Mouse (Mus musculus) neural tube, embryonic 15.5 days (tissue): ENCODE measurements around the gene Ice2. TPM values are rescaled to one million over a fixed set of nuclear protein-coding genes. Genes with fewer than 3 reads are reported as not detected.

Experiments
- ATAC-seq: fragments of 200-750 bp; cut with Nextera tagmentation; 2 replicates; pipeline ENCODE4 v1.8.0; 2017; ENCODE audit warnings: mild to moderate bottlenecking, moderate TSS enrichment, moderate library complexity; ENCODE audit not compliant: low FRiP score
- H3K27ac ChIP-seq: fragments of 300-500 bp; sonication (generic); replicated peaks from 2 replicates; pipeline ENCODE4 v1.5.1; 2015; ENCODE audit warnings: mild to moderate bottlenecking, inconsistent platforms
- H3K27me3 ChIP-seq: fragments of 300-500 bp; sonication (generic); replicated peaks from 2 replicates; pipeline ENCODE4 v1.6.1; 2015; ENCODE audit warnings: inconsistent platforms
- H3K36me3 ChIP-seq: fragments of 300-500 bp; sonication (generic); 2 replicates; pipeline ENCODE4 v1.6.1; 2015; ENCODE audit warnings: inconsistent platforms
- H3K4me1 ChIP-seq: fragments of 300-500 bp; sonication (generic); 2 replicates; pipeline ENCODE4 v1.6.1; 2015; ENCODE audit warnings: inconsistent platforms
- H3K4me2 ChIP-seq: fragments of 300-500 bp; sonication (generic); 2 replicates; pipeline ENCODE4 v1.6.1; 2015; ENCODE audit warnings: inconsistent platforms, mild to moderate bottlenecking, moderate library complexity
- H3K4me3 ChIP-seq: fragments of 300-500 bp; sonication (generic); replicated peaks from 2 replicates; pipeline ENCODE4 v1.5.1; 2015; ENCODE audit warnings: mild to moderate bottlenecking, inconsistent platforms
- H3K9ac ChIP-seq: fragments of 300-500 bp; sonication (generic); replicated peaks from 2 replicates; pipeline ENCODE4 v1.6.1; 2015; ENCODE audit warnings: mild to moderate bottlenecking, inconsistent platforms
- H3K9me3 ChIP-seq: fragments of 300-500 bp; sonication (generic); replicated peaks from 2 replicates; pipeline ENCODE4 v1.6.1; 2016; ENCODE audit warnings: inconsistent platforms
- WGBS: fragments of 180-500 bp; shearing (Covaris S2); methylation state at CpG from one replicate; pipeline ENCODE4 v1.1.7; 2015; ENCODE audit warnings: mixed read lengths; 5-methylcytosine and 5-hydroxymethylcytosine counted together
- polyA plus RNA-seq: library from polyadenylated mRNA; unstranded; fragments of >200 nt; fragmentation: Nextera tagmentation; extraction: Ambion mirVana; gene quantifications from 2 replicates; pipeline ENCODE4 v1.2.1, GENCODE M21; 2015

Gene Ice2
- polyA plus RNA-seq, 1 experiment from 2014 or later = 10.1 TPM

- Histone ChIP-seq H3K36me3 (no peaks in the 10 kb centered on the region), H3K9ac (no peak overlapping the region), H3K4me1 (peaks cover 20% of the 10 kb centered on the region), H3K4me3 (no peak overlapping the region), H3K27ac (no peak overlapping the region), H3K27me3 (no peaks in the 10 kb centered on the region), H3K4me2 (no peak overlapping the region), H3K9me3 (no peaks in the 10 kb centered on the region)
- no peak for ATAC-seq
- WGBS = 57% methylated on average over 6 of the region's 6 CpGs
Measured at GRCm38 (mm10) chr9:69464109-69464756, 66.5 kb downstream of the Ice2 start.

- WGBS = 74% methylated on average over 4 of the region's 4 CpGs
- no peak overlapping the region for H3K4me2 ChIP-seq
- H3K9ac ChIP-seq = no peak overlapping the region
- H3K9me3 ChIP-seq = no peaks in the 10 kb centered on the region
- H3K36me3 ChIP-seq = no peaks in the 10 kb centered on the region
- ATAC-seq = no peak
- H3K4me3 ChIP-seq = no peak overlapping the region
- no peak overlapping the region for H3K27ac ChIP-seq
- H3K27me3 ChIP-seq = no peaks in the 10 kb centered on the region
- H3K4me1 ChIP-seq = peaks cover 34% of the 10 kb centered on the region
Measured at GRCm38 (mm10) chr9:69466098-69466497, 68.4 kb downstream of the Ice2 start.

- H3K27me3 ChIP-seq = no peaks in the 10 kb centered on the region
- no peak for ATAC-seq
- no peaks in the 10 kb centered on the region for H3K9me3 ChIP-seq
- 0 out of 2 replicates have a peak overlapping the region, but pooled peaks have one; percentile 2 for H3K27ac ChIP-seq
- no peak overlapping the region for H3K9ac ChIP-seq
- no peak overlapping the region for H3K4me2 ChIP-seq
- peaks cover 38% of the 10 kb centered on the region for H3K4me1 ChIP-seq
- H3K36me3 ChIP-seq = no peaks in the 10 kb centered on the region
- WGBS = 68% methylated on average over 10 of the region's 10 CpGs
- H3K4me3 ChIP-seq = no peak overlapping the region
Measured at GRCm38 (mm10) chr9:69467310-69467939, 69.7 kb downstream of the Ice2 start.

- 12% methylated on average over 9 of the region's 9 CpGs for WGBS
- Histone ChIP-seq H3K27me3 (no peaks in the 10 kb centered on the region), H3K27ac (no peak overlapping the region), H3K9ac (no peak overlapping the region), H3K4me1 (peaks cover 39% of the 10 kb centered on the region), H3K9me3 (no peaks in the 10 kb centered on the region), H3K4me3 (no peak overlapping the region), H3K36me3 (no peaks in the 10 kb centered on the region), H3K4me2 (peak overlapping the region; percentile 22; the same call in 1 of the 2 replicates)
- no peak for ATAC-seq
Measured at GRCm38 (mm10) chr9:69468991-69469390, 71.3 kb downstream of the Ice2 start.

- no peak overlapping the region for H3K4me3 ChIP-seq
- 0 out of 2 replicates have a peak overlapping the region, but pooled peaks have one; percentile 37 for H3K27ac ChIP-seq
- no peak overlapping the region for H3K4me2 ChIP-seq
- no peak for ATAC-seq
- H3K36me3 ChIP-seq = no peaks in the 10 kb centered on the region
- peaks cover 33% of the 10 kb centered on the region for H3K4me1 ChIP-seq
- H3K9ac ChIP-seq = no peak overlapping the region
- WGBS = 66% methylated on average over 5 of the region's 5 CpGs
- no peaks in the 10 kb centered on the region for H3K27me3 ChIP-seq
- H3K9me3 ChIP-seq = no peaks in the 10 kb centered on the region
Measured at GRCm38 (mm10) chr9:69470362-69470761, 72.7 kb downstream of the Ice2 start.

GRCm38 (mm10) chr9:69470921-69471320 lies 73.2 kb downstream of the Ice2 start:
- Histone ChIP-seq H3K4me1 (peaks cover 33% of the 10 kb centered on the region), H3K27me3 (no peaks in the 10 kb centered on the region), H3K4me2 (no peak overlapping the region), H3K4me3 (no peak overlapping the region), H3K9me3 (no peaks in the 10 kb centered on the region), H3K9ac (no peak overlapping the region), H3K36me3 (no peaks in the 10 kb centered on the region), H3K27ac (peak overlapping the region; percentile 37; the same call in 1 of the 2 replicates)
- 34% methylated on average over 6 of the region's 6 CpGs for WGBS
- no peak for ATAC-seq

- Histone ChIP-seq H3K27me3 (no peaks in the 10 kb centered on the region), H3K36me3 (no peaks in the 10 kb centered on the region), H3K4me3 (no peak overlapping the region), H3K4me2 (no peak overlapping the region), H3K4me1 (peaks cover 44% of the 10 kb centered on the region), H3K27ac (peak overlapping the region; percentile 43; the same call in 1 of the 2 replicates), H3K9me3 (no peaks in the 10 kb centered on the region), H3K9ac (no peak overlapping the region)
- no peak for ATAC-seq
- WGBS = 77% methylated on average over 6 of the region's 6 CpGs
Measured at GRCm38 (mm10) chr9:69472724-69473123, 75.0 kb downstream of the Ice2 start.

GRCm38 (mm10) chr9:69475873-69476272 lies 78.2 kb downstream of the Ice2 start:
- H3K27ac ChIP-seq = no peak overlapping the region
- no peak overlapping the region for H3K4me3 ChIP-seq
- no peak overlapping the region for H3K4me2 ChIP-seq
- H3K4me1 ChIP-seq = peaks cover 23% of the 10 kb centered on the region
- no peak overlapping the region for H3K9ac ChIP-seq
- no peaks in the 10 kb centered on the region for H3K9me3 ChIP-seq
- no peaks in the 10 kb centered on the region for H3K27me3 ChIP-seq
- no peaks in the 10 kb centered on the region for H3K36me3 ChIP-seq
- no peak for ATAC-seq
- 82% methylated on average over 6 of the region's 6 CpGs for WGBS

- Histone ChIP-seq H3K4me1 (peaks cover 17% of the 10 kb centered on the region), H3K9ac (no peak overlapping the region), H3K36me3 (no peaks in the 10 kb centered on the region), H3K27ac (0 out of 2 replicates have a peak overlapping the region, but pooled peaks have one; percentile 25), H3K4me3 (no peak overlapping the region), H3K4me2 (no peak overlapping the region), H3K9me3 (no peaks in the 10 kb centered on the region), H3K27me3 (no peaks in the 10 kb centered on the region)
- no peak for ATAC-seq
- 51% methylated on average over 14 of the region's 14 CpGs for WGBS
Measured at GRCm38 (mm10) chr9:69477195-69477823, 79.6 kb downstream of the Ice2 start.

GRCm38 (mm10) chr9:69477824-69478222 lies 80.1 kb downstream of the Ice2 start:
- ATAC-seq = no peak
- Histone ChIP-seq H3K4me1 (peaks cover 14% of the 10 kb centered on the region), H3K9me3 (no peaks in the 10 kb centered on the region), H3K4me2 (no peak overlapping the region), H3K36me3 (no peaks in the 10 kb centered on the region), H3K4me3 (no peak overlapping the region), H3K27me3 (no peaks in the 10 kb centered on the region), H3K9ac (no peak overlapping the region), H3K27ac (0 out of 2 replicates have a peak overlapping the region, but pooled peaks have one; percentile 25)
- 73% methylated on average over 6 of the region's 6 CpGs for WGBS

GRCm38 (mm10) chr9:69480344-69480743 lies 82.6 kb downstream of the Ice2 start:
- no peak overlapping the region for H3K4me2 ChIP-seq
- no peak overlapping the region for H3K4me3 ChIP-seq
- no peak overlapping the region for H3K9ac ChIP-seq
- H3K4me1 ChIP-seq = peaks cover 14% of the 10 kb centered on the region
- 0 out of 2 replicates have a peak, but pooled peaks have one; percentile 65 for ATAC-seq
- WGBS = 3% methylated on average over 1 of the region's 1 CpGs
- no peaks in the 10 kb centered on the region for H3K27me3 ChIP-seq
- H3K27ac ChIP-seq = no peak overlapping the region
- no peaks in the 10 kb centered on the region for H3K9me3 ChIP-seq
- no peaks in the 10 kb centered on the region for H3K36me3 ChIP-seq
